Mouse (Mus musculus) intestine, embryonic 14.5 days (tissue): ENCODE data around the gene Mvk. TPM values are rescaled to one million over a fixed set of nuclear protein-coding genes. Genes with fewer than 3 reads are reported as not detected.

Experiments
- ATAC-seq: fragments of 200-750 bp; cut with Nextera tagmentation; replicated peaks from 2 replicates; pipeline ENCODE4 v1.8.0; 2017; ENCODE audit warnings: low read depth, moderate number of reproducible peaks, moderate TSS enrichment, moderate library complexity; ENCODE audit not compliant: low FRiP score, low TSS enrichment
- DNase-seq: peaks from one replicate; pipeline ENCODE4 v3.0.0-alpha.2; 2018; ENCODE audit warnings: low spot score
- H3K27ac ChIP-seq: fragments of 300-500 bp; sonication (generic); 2 replicates; pipeline ENCODE4 v1.5.1; 2014; ENCODE audit warnings: low read depth, mild to moderate bottlenecking, control low read depth
- H3K27me3 ChIP-seq: fragments of 300-500 bp; sonication (generic); replicated peaks from 2 replicates; pipeline ENCODE4 v1.6.1; 2014; ENCODE audit warnings: low read length, control low read depth; ENCODE audit not compliant: control insufficient read depth, insufficient read depth
- H3K36me3 ChIP-seq: fragments of 300-500 bp; sonication (generic); 2 replicates; pipeline ENCODE4 v1.6.1; 2014; ENCODE audit warnings: low read length, control low read depth; ENCODE audit not compliant: control insufficient read depth, insufficient read depth
- H3K4me1 ChIP-seq: fragments of 300-500 bp; sonication (generic); replicated peaks from 2 replicates; pipeline ENCODE4 v1.6.1; 2014; ENCODE audit warnings: low read length, control low read depth, mixed read lengths; ENCODE audit not compliant: control insufficient read depth, insufficient read depth
- H3K4me2 ChIP-seq: fragments of 300-500 bp; sonication (generic); 2 replicates; pipeline ENCODE4 v1.6.1; 2014; ENCODE audit warnings: low read length
- H3K4me3 ChIP-seq: fragments of 300-500 bp; sonication (generic); 2 replicates; pipeline ENCODE4 v1.5.1; 2014; ENCODE audit warnings: low read depth, low read length, control low read depth, mixed read lengths
- H3K9ac ChIP-seq: fragments of 300-500 bp; sonication (generic); 2 replicates; pipeline ENCODE4 v1.6.1; 2014; ENCODE audit warnings: mild to moderate bottlenecking, low read length
- H3K9me3 ChIP-seq: fragments of 300-500 bp; sonication (generic); 2 replicates; pipeline ENCODE4 v1.6.1; 2016; ENCODE audit warnings: low read length, control low read depth; ENCODE audit not compliant: control insufficient read depth
- WGBS: fragments of 180-500 bp; shearing (Covaris S2); extraction: QIAGEN DNeasy Blood & Tissue Kit; methylation state at CpG from one replicate; pipeline ENCODE4 v1.1.7; 2014; 5-methylcytosine and 5-hydroxymethylcytosine counted together
- polyA plus RNA-seq: library from polyadenylated mRNA; unstranded; fragments of >200 nt; fragmentation: Nextera tagmentation; extraction: Ambion mirVana; gene quantifications from 2 replicates; pipeline ENCODE4 v1.2.1, GENCODE M21; 2014

The Mvk gene
- polyA plus RNA-seq, result 70.0 and 78.4 TPM in 2 replicates

GRCm38 (mm10) chr5:114443566-114444367 lies at the start of gene Mvk, which contains the start of gene Mmab:
Gene Mvk (plus strand): TSS chr5:114444269.
Gene Mmab (minus strand): TSS chr5:114444060.
- peak within 1 kb of the TSS; percentile 25; the same call in 1 of the 2 replicates for H3K27ac ChIP-seq
- H3K9me3 ChIP-seq, result no peaks in the 10 kb centered on the region
- ATAC-seq (peak; percentile 98), DNase-seq (peak; percentile 100)
- H3K4me2 ChIP-seq, result peak within 1 kb of the TSS; percentile 95
- H3K27me3 ChIP-seq, result no peaks in the 10 kb centered on the region
- H3K4me1 ChIP-seq, result peaks cover 8% of the 10 kb centered on the region
- H3K36me3 ChIP-seq, result peaks cover 25% of the 10 kb centered on the region
- WGBS, result 1% methylated on average over 43 of the region's 43 CpGs
- H3K9ac ChIP-seq, result peak within 1 kb of the TSS; percentile 65
- peak within 1 kb of the TSS; percentile 82 for H3K4me3 ChIP-seq

- no peak for ATAC-seq
- Histone ChIP-seq H3K9ac (no peak overlapping the region), H3K4me1 (no peaks in the 10 kb centered on the region), H3K4me2 (no peak overlapping the region), H3K36me3 (peaks cover 100% of the 10 kb centered on the region), H3K9me3 (no peaks in the 10 kb centered on the region), H3K27ac (no peak overlapping the region), H3K27me3 (no peaks in the 10 kb centered on the region), H3K4me3 (no peak overlapping the region)
- 94% methylated on average over 14 of the region's 14 CpGs for WGBS
- DNase-seq, result no peak
Observed at GRCm38 (mm10) chr5:114406592-114406991, 37.5 kb upstream of the Mvk start.

GRCm38 (mm10) chr5:114407269-114407668 lies 36.8 kb upstream of the Mvk start:
- Histone ChIP-seq H3K9me3 (no peaks in the 10 kb centered on the region), H3K4me2 (no peak overlapping the region), H3K27ac (no peak overlapping the region), H3K9ac (no peak overlapping the region), H3K4me3 (no peak overlapping the region), H3K27me3 (no peaks in the 10 kb centered on the region), H3K4me1 (no peaks in the 10 kb centered on the region), H3K36me3 (peaks cover 100% of the 10 kb centered on the region)
- no peak for ATAC-seq
- no peak for DNase-seq
- WGBS, result 86% methylated on average over 10 of the region's 10 CpGs

GRCm38 (mm10) chr5:114407810-114408209 lies 36.3 kb upstream of the Mvk start:
- DNase-seq, result no peak
- no peak for ATAC-seq
- H3K36me3 ChIP-seq, result peaks cover 100% of the 10 kb centered on the region
- no peaks in the 10 kb centered on the region for H3K4me1 ChIP-seq
- no peak overlapping the region for H3K27ac ChIP-seq
- H3K27me3 ChIP-seq, result no peaks in the 10 kb centered on the region
- no peak overlapping the region for H3K9ac ChIP-seq
- 91% methylated on average over 9 of the region's 9 CpGs for WGBS
- H3K9me3 ChIP-seq, result no peaks in the 10 kb centered on the region
- no peak overlapping the region for H3K4me2 ChIP-seq
- no peak overlapping the region for H3K4me3 ChIP-seq

GRCm38 (mm10) chr5:114408846-114409245 lies 35.2 kb upstream of the Mvk start:
- Histone ChIP-seq H3K4me2 (no peak overlapping the region), H3K4me1 (no peaks in the 10 kb centered on the region; the same call in 1 of the 2 replicates), H3K9me3 (no peaks in the 10 kb centered on the region), H3K9ac (no peak overlapping the region), H3K27me3 (no peaks in the 10 kb centered on the region), H3K36me3 (peaks cover 98% of the 10 kb centered on the region), H3K4me3 (no peak overlapping the region), H3K27ac (no peak overlapping the region)
- WGBS, result 92% methylated on average over 11 of the region's 11 CpGs
- ATAC-seq (no peak), DNase-seq (no peak)

- H3K4me1 ChIP-seq, result no peaks in the 10 kb centered on the region; the same call in 1 of the 2 replicates
- no peak overlapping the region for H3K4me3 ChIP-seq
- no peaks in the 10 kb centered on the region for H3K27me3 ChIP-seq
- 89% methylated on average over 13 of the region's 13 CpGs for WGBS
- no peak overlapping the region for H3K27ac ChIP-seq
- no peak overlapping the region for H3K4me2 ChIP-seq
- DNase-seq, result no peak
- peaks cover 97% of the 10 kb centered on the region for H3K36me3 ChIP-seq
- no peak overlapping the region for H3K9ac ChIP-seq
- H3K9me3 ChIP-seq, result no peaks in the 10 kb centered on the region
- no peak for ATAC-seq
Observed at GRCm38 (mm10) chr5:114410429-114410828, 33.6 kb upstream of the Mvk start.

GRCm38 (mm10) chr5:114412361-114412998 lies 31.6 kb upstream of the Mvk start:
- H3K36me3 ChIP-seq, result peaks cover 97% of the 10 kb centered on the region
- H3K4me3 ChIP-seq, result no peak overlapping the region
- DNase-seq, result no peak
- no peak overlapping the region for H3K9ac ChIP-seq
- no peak overlapping the region for H3K27ac ChIP-seq
- no peak overlapping the region for H3K4me2 ChIP-seq
- no peaks in the 10 kb centered on the region for H3K9me3 ChIP-seq
- H3K27me3 ChIP-seq, result no peaks in the 10 kb centered on the region
- 62% methylated on average over 23 of the region's 23 CpGs for WGBS
- no peak for ATAC-seq
- H3K4me1 ChIP-seq, result no peaks in the 10 kb centered on the region; the same call in 1 of the 2 replicates

GRCm38 (mm10) chr5:114413067-114413735 lies 30.9 kb upstream of the Mvk start:
- peak; percentile 41; the same call in 1 of the 2 replicates for ATAC-seq
- no peak for DNase-seq
- no peaks in the 10 kb centered on the region for H3K9me3 ChIP-seq
- H3K27me3 ChIP-seq, result no peaks in the 10 kb centered on the region
- H3K4me2 ChIP-seq, result no peak overlapping the region
- no peak overlapping the region for H3K4me3 ChIP-seq
- whole genome bisulfite sequencing, result 54% methylated on average over 16 of the region's 16 CpGs
- H3K9ac ChIP-seq, result no peak overlapping the region
- no peak overlapping the region for H3K27ac ChIP-seq
- no peaks in the 10 kb centered on the region; the same call in 1 of the 2 replicates for H3K4me1 ChIP-seq
- H3K36me3 ChIP-seq, result peaks cover 97% of the 10 kb centered on the region
